Mouse (Mus musculus) heart, embryonic 13.5 days (tissue): ENCODE results near the gene Traf5. TPM values are rescaled to one million over a fixed set of nuclear protein-coding genes. Genes with fewer than 3 reads are reported as not detected.

Experiments used
- ATAC-seq: fragments of 200-750 bp; cut with Nextera tagmentation; 2 replicates; pipeline ENCODE4 v1.8.0; 2017; ENCODE audit warnings: moderate TSS enrichment; ENCODE audit not compliant: insufficient number of reproducible peaks, low FRiP score, low TSS enrichment; ENCODE audit errors: extremely low read depth
- H3K27ac ChIP-seq: fragments of 300-500 bp; sonication (generic); replicated peaks from 2 replicates; pipeline ENCODE4 v1.5.1; 2015; ENCODE audit warnings: moderate library complexity, mild to moderate bottlenecking, inconsistent platforms
- H3K27me3 ChIP-seq: fragments of 300-500 bp; sonication (generic); replicated peaks from 2 replicates; pipeline ENCODE4 v1.6.1; 2015; ENCODE audit warnings: mild to moderate bottlenecking, inconsistent platforms
- H3K36me3 ChIP-seq: fragments of 300-500 bp; sonication (generic); 2 replicates; pipeline ENCODE4 v1.6.1; 2015; ENCODE audit warnings: mild to moderate bottlenecking, inconsistent platforms
- H3K4me1 ChIP-seq: fragments of 300-500 bp; sonication (generic); 2 replicates; pipeline ENCODE4 v1.6.1; 2015; ENCODE audit warnings: inconsistent platforms
- H3K4me2 ChIP-seq: fragments of 300-500 bp; sonication (generic); 2 replicates; pipeline ENCODE4 v1.6.1; 2015; ENCODE audit warnings: inconsistent platforms, mild to moderate bottlenecking, moderate library complexity
- H3K4me3 ChIP-seq: fragments of 300-500 bp; sonication (generic); 2 replicates; pipeline ENCODE4 v1.5.1; 2015; ENCODE audit warnings: moderate library complexity, mild to moderate bottlenecking, inconsistent platforms
- H3K9ac ChIP-seq: fragments of 300-500 bp; sonication (generic); 2 replicates; pipeline ENCODE4 v1.6.1; 2015; ENCODE audit warnings: inconsistent platforms, mild to moderate bottlenecking, moderate library complexity
- H3K9me3 ChIP-seq: fragments of 300-500 bp; sonication (generic); 2 replicates; pipeline ENCODE4 v1.6.1; 2016; ENCODE audit warnings: inconsistent platforms
- WGBS: fragments of 180-500 bp; shearing (Covaris S2); methylation state at CpG from one replicate; pipeline ENCODE4 v1.1.7; 2015; ENCODE audit warnings: mixed read lengths; 5-methylcytosine and 5-hydroxymethylcytosine counted together
- polyA plus RNA-seq: library from polyadenylated mRNA; unstranded; fragments of >200 nt; fragmentation: Nextera tagmentation; extraction: Ambion mirVana; gene quantifications from 2 replicates; pipeline ENCODE4 v1.2.1, GENCODE M21; 2015

The Traf5 gene
- polyA plus RNA-seq, 1 experiment from 2014 or later, result 11.3 TPM

- no peaks in the 10 kb centered on the region for H3K9me3 ChIP-seq
- H3K4me3 ChIP-seq, result no peak overlapping the region
- H3K9ac ChIP-seq, result no peak overlapping the region
- peaks cover 76% of the 10 kb centered on the region for H3K36me3 ChIP-seq
- H3K27me3 ChIP-seq, result no peaks in the 10 kb centered on the region
- WGBS, result 40% methylated on average over 6 of the region's 6 CpGs
- H3K4me2 ChIP-seq, result no peak overlapping the region
- no peak for ATAC-seq
- H3K27ac ChIP-seq, result peak overlapping the region; percentile 77
- H3K4me1 ChIP-seq, result peaks cover 31% of the 10 kb centered on the region
These were observed 16.8 kb upstream of the Traf5 start for GRCm38 (mm10) chr1:192109169-192109568.

DNA sequence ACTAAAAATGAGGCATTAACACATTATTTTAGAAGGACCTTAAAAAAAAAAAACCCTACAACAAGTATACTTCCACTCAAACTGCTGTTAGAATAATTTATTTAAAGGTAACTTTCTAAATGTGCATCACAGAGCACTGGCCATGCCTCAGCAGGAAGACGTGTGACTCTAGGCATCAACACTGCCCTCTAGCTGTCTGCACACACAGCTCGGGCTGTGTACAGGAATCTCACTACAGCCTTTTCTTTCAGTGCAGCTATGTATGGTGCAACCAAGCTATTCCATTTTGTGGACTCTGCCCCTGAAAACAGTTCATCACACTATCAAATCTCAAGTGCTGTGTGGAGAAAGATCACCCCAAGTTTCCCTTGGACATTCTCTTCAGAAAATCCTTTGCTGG is 15.0 kb upstream of the Traf5 start:
- Histone ChIP-seq H3K4me3 (no peak overlapping the region), H3K36me3 (peaks cover 67% of the 10 kb centered on the region), H3K27ac (no peak overlapping the region), H3K9ac (no peak overlapping the region), H3K27me3 (no peaks in the 10 kb centered on the region), H3K4me2 (no peak overlapping the region), H3K9me3 (no peaks in the 10 kb centered on the region), H3K4me1 (peaks cover 48% of the 10 kb centered on the region)
- ATAC-seq, result no peak
- WGBS, result 12% methylated on average over 2 of the region's 2 CpGs

DNA sequence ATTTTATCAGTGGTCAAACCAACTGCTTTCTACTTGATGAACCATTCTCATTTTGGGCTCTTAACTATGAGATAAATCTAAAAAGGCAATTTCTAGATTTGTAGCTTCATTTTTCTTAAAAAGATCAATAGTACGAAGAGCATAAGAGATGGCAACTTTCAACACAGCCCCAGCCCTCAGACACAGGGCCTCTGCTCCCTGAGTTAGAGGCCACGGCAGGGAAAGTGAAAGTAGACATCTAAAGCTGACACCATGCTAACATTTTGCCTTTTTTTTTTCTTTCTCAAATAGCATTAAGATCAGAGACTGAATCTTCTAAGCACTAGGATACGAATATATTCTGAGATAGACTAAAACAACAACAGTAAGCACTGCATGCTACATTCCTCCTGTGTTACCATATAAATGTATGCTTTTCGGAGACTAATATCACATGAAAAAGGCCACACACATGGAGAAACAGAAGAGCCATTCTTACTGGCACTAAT is 13.6 kb upstream of the Traf5 start:
- H3K4me3 ChIP-seq, result no peak overlapping the region
- no peak overlapping the region for H3K27ac ChIP-seq
- peaks cover 68% of the 10 kb centered on the region for H3K36me3 ChIP-seq
- no peak for ATAC-seq
- no peaks in the 10 kb centered on the region for H3K27me3 ChIP-seq
- no peak overlapping the region for H3K9ac ChIP-seq
- no peak overlapping the region for H3K4me2 ChIP-seq
- peaks cover 59% of the 10 kb centered on the region for H3K4me1 ChIP-seq
- H3K9me3 ChIP-seq, result no peaks in the 10 kb centered on the region
- WGBS, result 83% methylated on average over 4 of the region's 4 CpGs

DNA sequence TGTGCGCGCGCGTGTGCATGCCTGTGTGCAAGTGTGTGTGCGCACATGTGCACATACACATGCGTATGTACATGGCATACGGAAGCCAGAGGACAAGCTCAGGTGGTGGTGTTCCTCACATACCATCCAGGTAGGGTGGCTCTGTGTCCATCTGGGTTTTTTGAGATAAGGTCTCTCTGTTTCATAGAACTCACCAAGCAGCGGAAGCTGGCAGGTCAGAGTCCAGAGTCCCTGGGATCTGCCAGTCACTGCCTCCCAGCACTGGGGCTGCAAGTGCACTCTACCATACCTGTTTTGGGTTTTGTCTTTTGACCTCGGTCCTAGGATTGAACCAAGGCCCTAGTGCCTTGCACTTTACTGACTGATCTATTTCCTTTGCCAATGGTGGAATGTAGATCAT is 11.7 kb upstream of the Traf5 start:
- Histone ChIP-seq H3K9me3 (no peaks in the 10 kb centered on the region), H3K27ac (no peak overlapping the region), H3K9ac (no peak overlapping the region), H3K4me2 (no peak overlapping the region), H3K27me3 (no peaks in the 10 kb centered on the region), H3K4me1 (peaks cover 51% of the 10 kb centered on the region), H3K4me3 (no peak overlapping the region), H3K36me3 (peaks cover 64% of the 10 kb centered on the region)
- WGBS, result 95% methylated on average over 9 of the region's 9 CpGs
- ATAC-seq, result no peak

- no peak for ATAC-seq
- Histone ChIP-seq H3K4me2 (no peak overlapping the region), H3K36me3 (peaks cover 66% of the 10 kb centered on the region), H3K9me3 (no peaks in the 10 kb centered on the region), H3K27ac (peak overlapping the region; percentile 41), H3K9ac (no peak overlapping the region), H3K4me3 (no peak overlapping the region), H3K27me3 (no peaks in the 10 kb centered on the region), H3K4me1 (peaks cover 45% of the 10 kb centered on the region)
- 60% methylated on average over 6 of the region's 6 CpGs for WGBS
These were observed 10.8 kb upstream of the Traf5 start for GRCm38 (mm10) chr1:192103176-192103575.

DNA sequence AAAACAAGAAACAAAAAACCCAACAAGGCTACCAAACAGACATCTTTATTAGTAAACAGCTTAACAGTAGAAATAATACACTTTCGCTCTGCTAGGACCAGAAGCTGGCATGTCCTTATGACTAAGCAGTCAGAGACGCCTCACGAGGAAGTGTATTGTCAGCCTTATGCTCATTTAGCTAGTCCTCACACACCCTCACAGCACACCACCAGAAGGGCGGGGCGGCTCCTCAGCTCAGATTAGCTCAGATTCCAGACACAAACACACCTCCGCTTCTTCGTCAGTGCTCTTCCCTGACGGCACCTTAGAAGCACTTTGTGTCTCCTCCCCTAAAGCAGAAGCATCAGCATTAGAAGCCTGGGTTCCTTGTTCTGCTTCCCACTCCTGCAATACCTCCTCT is 9.0 kb upstream of the Traf5 start:
- no peaks in the 10 kb centered on the region for H3K27me3 ChIP-seq
- H3K9ac ChIP-seq, result no peak overlapping the region
- H3K27ac ChIP-seq, result no peak overlapping the region
- no peak for ATAC-seq
- H3K4me2 ChIP-seq, result no peak overlapping the region
- H3K9me3 ChIP-seq, result no peaks in the 10 kb centered on the region
- H3K4me3 ChIP-seq, result no peak overlapping the region
- H3K36me3 ChIP-seq, result peaks cover 63% of the 10 kb centered on the region
- 60% methylated on average over 8 of the region's 8 CpGs for WGBS
- peaks cover 37% of the 10 kb centered on the region for H3K4me1 ChIP-seq

- Histone ChIP-seq H3K4me1 (peaks cover 32% of the 10 kb centered on the region), H3K27me3 (no peaks in the 10 kb centered on the region), H3K9me3 (no peaks in the 10 kb centered on the region), H3K9ac (no peak overlapping the region), H3K4me3 (no peak overlapping the region), H3K4me2 (no peak overlapping the region), H3K36me3 (peaks cover 58% of the 10 kb centered on the region), H3K27ac (no peak overlapping the region)
- WGBS, result 91% methylated on average over 11 of the region's 11 CpGs
- ATAC-seq, result no peak
These were observed 8.4 kb upstream of the Traf5 start for GRCm38 (mm10) chr1:192100742-192101141.

DNA sequence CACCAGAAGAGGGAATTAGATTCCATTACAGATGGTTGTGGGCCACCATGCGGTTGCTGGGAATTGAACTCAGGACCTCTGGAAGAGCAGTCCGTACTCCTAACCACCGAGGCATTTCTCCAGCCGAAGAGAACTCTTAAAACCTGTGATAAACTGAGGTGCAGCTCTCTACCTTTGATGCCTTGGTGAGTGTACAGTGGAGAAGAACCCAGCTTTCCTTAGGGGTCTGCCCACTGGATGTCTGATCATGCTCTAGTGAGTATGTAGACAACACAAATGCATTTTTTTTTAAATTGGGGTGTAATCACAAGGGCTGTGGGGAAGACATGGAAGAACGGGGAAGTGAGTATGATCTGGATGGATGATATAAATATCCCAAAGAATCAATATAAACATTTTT is 3.3 kb upstream of the Traf5 start:
- 75% methylated on average over 5 of the region's 5 CpGs for WGBS
- Histone ChIP-seq H3K27ac (no peak overlapping the region), H3K9ac (no peak overlapping the region), H3K4me3 (no peak overlapping the region), H3K4me2 (no peak overlapping the region), H3K27me3 (peaks cover 8% of the 10 kb centered on the region; the same call in 1 of the 2 replicates), H3K36me3 (peaks cover 23% of the 10 kb centered on the region), H3K9me3 (no peaks in the 10 kb centered on the region), H3K4me1 (peaks cover 12% of the 10 kb centered on the region)
- no peak for ATAC-seq

DNA sequence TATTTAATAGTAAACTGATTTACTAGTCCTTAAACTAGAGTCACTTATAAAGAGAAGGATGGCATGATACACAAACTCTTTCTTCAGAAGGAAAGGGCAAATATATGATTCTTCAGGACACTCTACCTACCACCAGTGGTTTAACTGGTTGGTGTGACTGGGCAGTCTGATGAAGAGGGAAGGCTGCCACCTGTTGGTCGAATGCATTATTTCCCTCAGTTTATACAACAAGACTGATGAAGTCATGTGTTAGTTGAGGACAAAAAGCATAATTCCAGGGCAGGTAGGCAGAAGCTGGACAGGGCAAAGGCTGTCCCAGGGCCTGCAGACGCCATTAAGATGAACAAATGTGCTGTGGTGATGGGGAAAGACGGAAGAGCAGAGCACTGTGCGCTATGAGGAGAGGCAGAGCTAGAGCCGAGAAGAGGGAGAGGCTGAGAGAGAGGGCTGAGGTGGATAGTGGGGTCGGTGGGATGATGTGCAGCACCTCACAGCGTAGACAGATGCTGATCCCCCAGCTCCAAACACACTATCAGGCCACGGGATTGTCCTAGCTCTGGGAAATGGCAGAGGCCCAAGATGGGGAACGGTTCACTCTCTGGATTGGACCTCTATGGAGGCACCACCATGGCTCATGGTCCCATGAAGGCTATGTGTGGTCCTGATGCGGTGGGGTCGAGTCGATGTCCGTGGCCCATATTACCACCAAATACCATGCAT is 2.3 kb upstream of the Traf5 start:
- no peaks in the 10 kb centered on the region for H3K9me3 ChIP-seq
- no peak overlapping the region for H3K9ac ChIP-seq
- peaks cover 20% of the 10 kb centered on the region for H3K36me3 ChIP-seq
- WGBS, result 53% methylated on average over 13 of the region's 13 CpGs
- ATAC-seq, result no peak
- H3K4me2 ChIP-seq, result no peak overlapping the region
- H3K4me3 ChIP-seq, result no peak overlapping the region
- peaks cover 8% of the 10 kb centered on the region; the same call in 1 of the 2 replicates for H3K27me3 ChIP-seq
- H3K4me1 ChIP-seq, result peaks cover 22% of the 10 kb centered on the region
- no peak overlapping the region for H3K27ac ChIP-seq

- peak overlapping the region; percentile 37; the same call in 1 of the 2 replicates for H3K27ac ChIP-seq
- peak overlapping the region; percentile 82 for H3K4me3 ChIP-seq
- peak overlapping the region; percentile 93; the same call in 1 of the 2 replicates for H3K9ac ChIP-seq
- 29% methylated on average over 16 of the region's 16 CpGs for WGBS
- peaks cover 8% of the 10 kb centered on the region; the same call in 1 of the 2 replicates for H3K27me3 ChIP-seq
- peaks cover 31% of the 10 kb centered on the region for H3K4me1 ChIP-seq
- H3K4me2 ChIP-seq, result peak overlapping the region; percentile 94
- ATAC-seq, result peak; percentile 49; the same call in 1 of the 2 replicates
- no peaks in the 10 kb centered on the region for H3K9me3 ChIP-seq
- H3K36me3 ChIP-seq, result peaks cover 13% of the 10 kb centered on the region; the same call in 1 of the 2 replicates
These were observed 711 bp upstream of the Traf5 start for GRCm38 (mm10) chr1:192092879-192093660.

DNA sequence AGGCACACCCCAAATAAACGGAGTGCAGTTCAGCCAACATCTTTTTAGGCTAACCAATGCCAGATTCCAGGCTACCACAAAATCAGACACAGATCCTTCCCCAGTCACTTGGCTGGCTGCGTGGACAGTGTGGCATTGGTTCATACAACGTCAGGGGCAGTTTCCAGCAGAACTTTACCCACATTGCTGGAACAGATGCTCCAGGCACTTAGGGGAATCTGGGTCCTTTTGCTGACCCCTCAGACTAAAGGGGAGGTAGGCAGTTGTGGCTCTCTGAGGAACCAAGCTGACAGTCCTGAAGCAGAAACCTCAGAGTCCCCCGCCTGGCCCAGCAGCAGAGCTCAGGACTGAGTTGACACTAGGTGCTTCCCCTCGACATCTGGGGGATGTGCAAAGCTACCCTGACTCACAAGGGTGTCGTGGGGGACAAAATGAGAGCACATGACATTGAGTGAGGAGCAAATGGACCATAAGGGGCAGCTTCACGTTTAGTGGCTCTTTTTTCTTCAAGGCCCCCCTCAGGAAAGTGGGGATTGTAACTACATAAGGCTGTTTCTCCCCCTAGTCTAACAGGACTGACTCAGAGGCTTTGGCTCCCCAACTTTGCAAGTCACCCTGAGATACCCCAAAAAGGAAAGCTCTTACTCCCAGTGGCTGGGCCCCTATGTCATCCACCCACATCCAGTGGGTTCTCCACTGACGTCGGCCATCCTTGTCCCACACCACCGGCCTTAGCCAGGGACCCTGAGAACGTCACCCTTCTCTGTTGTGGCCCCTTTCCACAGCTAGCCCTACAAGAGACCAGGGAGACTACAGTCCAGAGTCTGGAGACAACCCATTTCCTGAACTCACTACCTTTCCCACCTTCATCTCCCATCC is 1.4 kb downstream of the Traf5 start:
- Histone ChIP-seq H3K4me3 (peak overlapping the region; percentile 82), H3K27me3 (peaks cover 8% of the 10 kb centered on the region; the same call in 1 of the 2 replicates), H3K9ac (peak overlapping the region; percentile 93), H3K9me3 (no peaks in the 10 kb centered on the region), H3K27ac (no peak overlapping the region), H3K4me1 (peaks cover 48% of the 10 kb centered on the region), H3K4me2 (peak overlapping the region; percentile 94), H3K36me3 (0 out of 2 replicates have a peak, but pooled peaks cover 6% of the 10 kb centered on the region)
- no peak for ATAC-seq
- WGBS, result 70% methylated on average over 11 of the region's 11 CpGs
